Mouse (Mus musculus): ENCODE measurements around the gene Xirp2. TPM values are rescaled to one million over a fixed set of nuclear protein-coding genes. Genes with fewer than 3 reads are reported as not detected.
"Not testable (repeated sequence)": the region's sequence is repeated elsewhere in the genome, so short reads cannot be mapped to it uniquely, and the experiment has no call there.

Xirp2 gene
- under 1 TPM in 1 of 2 experiments, not detected in 1; 0.02 TPM for total RNA-seq (2021)
- long read RNA-seq = 0 reads

GRCm38 (mm10) chr2:67445780-67446179, at the start of gene Xirp2:
Xirp2 (plus strand) TSS chr2:67446002.
- no peak for DNase-seq (ENCODE audit: low spot score in 2 of 2)

GRCm38 (mm10) chr2:67413425-67413824, 32.4 kb upstream of the Xirp2 start, which contains the start of gene Gm21830:
Gm21830 (plus strand) TSS chr2:67413725.
- not testable (repeated sequence) for DNase-seq (ENCODE audit: low spot score in 2 of 2)

- DNase-seq (ENCODE audit: low spot score in 2 of 2) = no peak
Measured at GRCm38 (mm10) chr2:67420853-67421252, 24.9 kb upstream of the Xirp2 start.

GRCm38 (mm10) chr2:67422799-67423198, 23.0 kb upstream of the Xirp2 start:
- no peak for DNase-seq (ENCODE audit: low spot score in 2 of 2)

GRCm38 (mm10) chr2:67433081-67433480, 12.7 kb upstream of the Xirp2 start, which contains the start of gene Gm26727:
Gm26727 (minus strand) TSS chr2:67433181.
- DNase-seq (ENCODE audit: low spot score in 2 of 2) = no peak

- DNase-seq (ENCODE audit: low spot score in 2 of 2) = no peak
Measured at GRCm38 (mm10) chr2:67438309-67438708, 7.5 kb upstream of the Xirp2 start.

- DNase-seq (ENCODE audit: low spot score in 2 of 2) = no peak
Measured at GRCm38 (mm10) chr2:67446772-67447171, 970 bp downstream of the Xirp2 start.

- peak; percentile 19 to 26 for DNase-seq (ENCODE audit: low spot score in 2 of 2)
Measured at GRCm38 (mm10) chr2:67447206-67447605, 1.4 kb downstream of the Xirp2 start.

- no peak for DNase-seq (ENCODE audit: low spot score in 2 of 2)
Measured at GRCm38 (mm10) chr2:67460857-67461256, 15.1 kb downstream of the Xirp2 start.

GRCm38 (mm10) chr2:67467036-67467435, 21.2 kb downstream of the Xirp2 start:
- DNase-seq (ENCODE audit: low spot score in 2 of 2) = no peak

GRCm38 (mm10) chr2:67470030-67470429, 24.2 kb downstream of the Xirp2 start:
- DNase-seq (ENCODE audit: low spot score in 2 of 2) = not testable (repeated sequence)

- peak; percentile 59 to 70 for DNase-seq (ENCODE audit: low spot score in 2 of 2)
Measured at GRCm38 (mm10) chr2:67477753-67478152, 32.0 kb downstream of the Xirp2 start.

GRCm38 (mm10) chr2:67481051-67481450, 35.2 kb downstream of the Xirp2 start:
- DNase-seq (ENCODE audit: low spot score in 2 of 2) = no peak

GRCm38 (mm10) chr2:67486721-67487120, 40.9 kb downstream of the Xirp2 start:
- no peak for DNase-seq (ENCODE audit: low spot score in 2 of 2)

- peak; percentile 19 to 22 for DNase-seq (ENCODE audit: low spot score in 2 of 2)
Measured at GRCm38 (mm10) chr2:67487162-67487561, 41.4 kb downstream of the Xirp2 start.

GRCm38 (mm10) chr2:67488465-67489127, 42.8 kb downstream of the Xirp2 start:
- no peak for DNase-seq (ENCODE audit: low spot score in 2 of 2)

GRCm38 (mm10) chr2:67489128-67489492, 43.3 kb downstream of the Xirp2 start:
- no peak for DNase-seq (ENCODE audit: low spot score in 2 of 2)

- DNase-seq (ENCODE audit: low spot score in 2 of 2) = no peak
Measured at GRCm38 (mm10) chr2:67505457-67505856, 59.7 kb downstream of the Xirp2 start.

- DNase-seq (ENCODE audit: low spot score in 2 of 2) = no peak
Measured at GRCm38 (mm10) chr2:67516405-67516804, 70.6 kb downstream of the Xirp2 start.

- no peak for DNase-seq (ENCODE audit: low spot score in 2 of 2)
Measured at GRCm38 (mm10) chr2:67535347-67535746, 89.5 kb downstream of the Xirp2 start.

GRCm38 (mm10) chr2:67539426-67539825, 93.6 kb downstream of the Xirp2 start:
- DNase-seq (ENCODE audit: low spot score in 2 of 2) = peak in 1 of 2 experiments; percentile 24

GRCm38 (mm10) chr2:67541957-67542696, 96.3 kb downstream of the Xirp2 start:
- no peak for DNase-seq (ENCODE audit: low spot score in 2 of 2)

Data from layer of hippocampus, postnatal 10 days (tissue).